Mouse (Mus musculus): ENCODE results near the gene Axin2.

DNA sequence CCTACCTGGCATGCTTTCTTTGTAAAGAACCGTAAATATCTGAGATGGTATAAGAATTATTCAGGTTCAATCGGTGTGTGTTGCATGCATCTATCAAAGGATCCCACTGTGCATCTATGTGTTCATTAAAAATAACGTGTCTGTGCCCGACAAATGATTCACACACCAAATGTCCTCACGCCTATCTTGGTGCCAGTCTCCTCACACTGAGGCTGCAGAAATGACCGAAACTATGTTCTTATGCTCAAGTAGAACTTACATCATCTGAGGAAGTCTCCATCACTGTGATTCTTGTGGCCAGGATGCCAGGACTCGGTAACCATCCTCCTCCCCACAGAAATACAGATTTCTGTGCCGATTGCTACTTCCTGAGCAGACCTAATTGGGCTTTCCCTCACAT is 60.9 kb downstream of the Axin2 start:
- TF ChIP-seq CTCF (IDR thresholded peaks at IDR 0.05; ENCODE audit: insufficient read depth, low read depth, low read length): no peak
- TF ChIP-seq POLR2A (IDR thresholded peaks at IDR 0.05; ENCODE audit: insufficient read depth, low read depth, low read length): no peak

All from olfactory bulb, adult 2 months (tissue).